Mouse (Mus musculus) layer of hippocampus, adult 11-12 months (tissue): ENCODE data around the gene Grb7.

Experiments
- DNase-seq: peaks from one replicate; pipeline ENCODE4 v3.0.0; 2022; ENCODE audit warnings: low spot score

The Grb7 gene

DNA sequence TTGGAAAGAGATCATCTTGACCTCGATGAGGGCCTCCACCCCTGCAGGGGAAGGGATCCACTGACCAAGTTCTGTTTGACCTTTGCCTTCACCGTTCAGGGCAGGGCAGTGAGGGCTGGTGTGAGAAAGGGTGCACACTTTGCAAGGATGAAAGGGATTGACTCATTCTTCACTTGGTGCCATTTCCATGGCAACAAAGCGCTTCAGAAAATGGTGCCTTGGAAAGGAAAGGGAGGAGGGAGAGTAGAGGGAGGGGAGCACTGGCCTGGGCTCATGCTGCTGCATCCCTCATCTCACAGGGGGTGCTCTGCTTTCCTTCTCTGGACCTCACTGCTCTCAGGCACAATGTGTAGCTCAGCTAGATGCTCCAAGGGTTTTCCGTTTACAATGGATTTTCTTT is 26.5 kb downstream of the Grb7 start:
- DNase-seq = no peak

DNA sequence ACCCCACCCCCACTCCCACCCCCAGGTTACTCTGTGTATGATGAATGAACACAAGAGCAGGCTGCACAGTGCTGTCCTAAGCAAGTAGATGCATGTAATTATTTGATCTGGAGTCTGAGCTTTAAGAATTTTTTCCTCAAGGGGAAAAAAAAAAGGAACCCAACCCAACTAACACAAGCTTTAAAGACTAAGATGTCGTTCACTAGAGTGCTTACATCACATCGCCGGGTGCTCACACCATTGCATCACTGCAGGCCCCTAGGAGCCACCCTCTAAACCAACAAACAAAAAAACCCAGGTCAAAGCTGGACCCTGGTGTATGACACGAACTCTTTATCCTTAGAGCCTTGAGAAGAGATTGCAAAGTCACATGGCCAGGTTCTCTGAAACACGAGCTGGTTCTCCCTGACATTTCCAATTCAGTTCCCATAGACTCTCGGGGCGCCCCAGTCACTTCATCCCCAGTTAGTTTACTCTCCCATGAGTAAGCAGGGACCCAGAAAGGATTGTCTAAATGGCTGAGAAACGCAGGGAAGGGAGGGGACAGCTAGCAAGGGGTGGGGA is 27.8 kb downstream of the Grb7 start:
- no peak for DNase-seq

DNA sequence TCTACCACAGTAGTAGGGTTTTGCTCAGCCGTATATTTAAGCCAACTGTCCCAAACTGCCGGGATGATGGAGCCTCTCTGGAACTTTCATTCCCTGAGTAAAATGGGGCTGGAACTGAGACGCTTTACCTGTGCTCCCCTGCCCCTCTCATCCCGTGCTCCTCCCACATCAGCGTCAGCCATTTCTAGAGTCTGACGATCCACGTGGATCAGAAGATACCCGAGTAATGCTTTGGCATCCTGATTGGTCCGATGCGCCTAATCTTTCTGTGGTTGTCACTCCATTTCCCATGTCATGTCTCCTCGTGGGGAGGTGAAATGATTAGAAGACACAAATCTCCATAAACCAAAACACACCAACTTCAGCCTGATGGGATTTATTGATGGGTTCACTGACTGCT is 28.8 kb downstream of the Grb7 start:
- DNase-seq = no peak

DNA sequence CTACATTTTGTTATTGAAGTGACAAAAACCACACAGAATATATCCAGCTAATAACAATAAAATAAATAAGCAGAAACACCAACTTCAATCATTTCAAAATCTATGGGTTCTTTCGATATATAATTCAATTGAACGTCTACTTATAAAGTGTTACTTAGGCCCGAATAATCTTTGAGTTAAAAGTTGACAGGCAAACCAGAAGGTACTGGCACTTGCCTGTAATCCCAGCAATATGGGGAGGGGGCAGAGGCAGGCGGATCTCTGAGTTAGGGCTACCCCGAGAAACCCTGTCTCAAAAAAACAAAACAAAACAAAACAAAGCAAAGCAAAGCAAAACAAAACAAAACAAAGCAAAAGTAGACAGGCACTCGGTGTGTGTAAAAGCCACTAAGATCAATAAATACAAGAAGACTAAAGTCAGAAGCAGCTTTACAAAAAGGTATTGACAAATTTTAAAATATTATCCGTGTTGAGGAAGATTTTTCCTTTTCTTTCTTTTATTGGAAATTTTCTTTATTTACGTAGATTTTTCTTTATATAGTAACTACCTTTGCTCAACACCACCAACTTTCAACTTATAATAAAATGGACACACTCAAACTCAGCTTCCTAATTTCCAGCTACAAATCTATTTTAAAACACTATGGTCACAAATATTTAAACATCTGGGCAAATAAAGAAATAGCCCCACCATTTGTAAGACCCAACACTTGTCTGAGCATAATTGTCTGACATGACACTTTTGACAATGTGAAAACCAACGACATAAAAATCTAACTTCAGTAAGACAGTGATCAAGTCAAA is 29.6 kb downstream of the Grb7 start:
- no peak for DNase-seq

DNA sequence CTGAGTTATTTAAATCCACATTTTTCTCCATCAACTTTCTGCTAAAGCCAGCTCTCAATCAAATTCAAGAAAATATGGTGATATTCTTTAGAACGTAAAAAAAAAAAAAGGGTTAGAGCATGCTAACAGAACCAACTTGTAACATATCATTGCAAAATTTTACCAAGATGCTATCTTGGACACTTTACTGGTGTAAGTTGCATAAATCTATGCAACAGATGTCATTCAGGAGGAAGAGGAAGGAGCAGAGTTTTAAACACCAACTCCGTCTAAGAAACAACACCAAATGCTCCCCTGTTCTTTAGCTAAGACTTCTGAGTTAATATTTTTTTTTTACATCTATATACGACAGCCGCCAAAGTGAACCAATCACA is 30.2 kb downstream of the Grb7 start:
- no peak for DNase-seq

DNA sequence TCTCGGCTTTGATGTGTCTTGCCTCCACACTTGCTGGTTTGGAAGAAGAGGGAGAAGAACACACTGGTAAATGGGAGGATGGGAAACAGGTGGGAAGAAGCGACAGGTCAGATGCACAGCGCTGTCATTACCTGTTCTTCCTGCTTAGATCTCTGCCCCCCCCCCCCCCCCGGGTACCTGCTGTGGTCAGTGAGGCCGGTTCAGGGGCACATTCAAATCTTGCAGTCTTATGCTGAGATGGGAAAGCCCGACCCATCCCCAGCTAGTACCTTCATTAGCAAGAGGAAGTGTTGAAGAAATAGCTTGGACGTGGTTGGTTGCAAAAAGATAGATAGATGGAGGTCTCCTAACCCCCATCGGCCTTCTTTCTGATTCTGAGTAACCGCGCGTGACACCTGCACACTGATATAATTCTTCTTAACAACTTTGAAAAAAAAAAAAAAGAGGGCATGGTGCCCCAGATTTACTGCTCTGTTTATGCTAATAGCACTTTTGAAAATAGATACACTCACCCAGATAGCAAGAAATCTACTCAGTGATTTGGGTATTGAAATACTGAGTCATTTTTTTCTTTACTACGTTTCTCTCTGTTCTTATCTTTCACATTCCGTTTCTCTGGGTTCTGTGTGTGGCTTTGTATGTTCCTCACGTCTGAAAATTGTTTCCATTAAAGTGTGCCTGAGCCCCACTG is 31.0 kb downstream of the Grb7 start:
- no peak for DNase-seq

DNA sequence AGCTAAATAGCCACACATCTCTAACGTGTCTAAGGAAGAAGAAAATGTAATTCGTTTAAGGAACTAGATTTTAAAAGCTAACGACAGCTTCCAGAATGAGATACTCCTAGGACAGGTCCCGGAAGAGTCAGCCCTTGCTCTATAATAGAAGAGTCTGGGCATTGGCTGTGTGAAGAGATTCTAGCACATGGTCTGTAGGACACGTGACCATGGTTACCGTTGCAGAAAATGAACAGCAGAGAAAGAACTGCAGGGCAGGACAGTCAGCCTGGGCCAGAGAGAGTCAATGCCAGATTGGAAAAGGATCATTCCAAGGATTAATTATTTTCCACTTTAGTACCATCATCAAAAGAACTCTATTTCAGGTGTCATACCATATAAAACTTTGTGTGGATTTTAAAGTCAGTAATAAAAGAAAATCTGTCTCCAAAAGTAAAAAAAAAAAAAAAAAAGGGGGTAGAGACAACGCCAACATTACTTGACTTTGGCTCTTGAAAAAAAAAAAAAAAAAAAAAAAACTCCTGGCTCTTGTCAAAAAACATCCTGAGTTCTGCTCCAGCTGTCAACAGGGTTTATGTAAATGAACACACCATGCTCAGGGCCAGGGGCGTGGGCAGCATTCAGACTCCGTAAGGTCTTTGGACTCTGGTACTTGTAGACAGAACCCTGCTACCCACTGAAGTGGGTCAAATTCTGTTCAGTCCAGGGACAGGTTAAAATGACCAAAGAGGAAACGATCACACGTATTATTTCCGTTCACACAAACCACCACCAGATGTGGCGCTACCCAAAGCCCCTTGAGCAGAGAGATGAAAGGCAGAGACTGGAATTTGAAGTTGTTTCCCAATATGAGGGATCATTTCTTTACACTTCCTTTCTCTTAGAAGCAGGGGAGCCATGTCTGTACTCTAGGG is 33.1 kb downstream of the Grb7 start:
- DNase-seq = no peak

DNA sequence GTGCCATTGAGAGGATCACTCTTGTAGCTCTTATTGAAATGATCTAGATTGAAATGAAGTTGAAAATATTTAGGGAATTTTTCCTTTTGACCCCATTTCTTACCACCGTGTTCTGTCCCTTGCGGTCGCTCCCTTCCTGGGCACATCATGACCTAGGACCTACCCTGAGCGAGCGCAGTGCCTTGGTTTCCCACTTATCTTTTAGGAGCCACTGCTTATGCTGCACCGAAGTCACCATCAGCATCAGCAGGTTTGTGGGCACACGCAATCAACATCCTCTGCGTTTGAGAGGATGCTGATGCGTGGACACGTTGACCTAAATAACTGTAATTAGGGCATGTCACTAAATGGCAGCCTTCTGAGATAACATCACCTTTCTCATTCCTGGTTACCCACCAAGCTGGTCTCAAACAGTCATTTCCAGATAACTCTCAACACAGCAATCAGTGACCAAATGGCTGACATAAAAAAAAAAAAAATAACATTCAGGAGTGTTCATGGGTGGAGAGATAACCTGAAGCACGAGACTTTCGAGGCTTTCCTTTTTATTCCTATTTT is 33.8 kb downstream of the Grb7 start:
- DNase-seq = no peak

DNA sequence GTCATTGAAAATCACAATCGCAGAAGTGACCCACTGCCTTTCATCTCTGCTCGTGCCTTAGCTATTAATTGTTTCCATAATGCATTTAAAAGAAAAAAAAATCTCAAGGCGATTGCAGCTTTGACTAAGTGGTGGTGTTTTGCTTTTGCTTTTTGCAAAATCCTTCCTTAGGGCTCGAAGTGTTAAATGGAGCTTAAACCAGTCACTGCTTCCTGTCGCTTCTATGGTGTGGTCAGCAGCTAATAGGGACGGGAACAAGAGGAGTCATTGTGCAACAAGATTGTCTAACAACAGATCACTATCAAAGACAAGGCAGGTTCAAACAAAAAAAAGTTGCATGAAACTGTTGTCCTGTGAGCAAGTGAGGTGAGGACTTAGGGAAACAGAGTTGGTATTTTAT is 35.0 kb downstream of the Grb7 start:
- no peak for DNase-seq

DNA sequence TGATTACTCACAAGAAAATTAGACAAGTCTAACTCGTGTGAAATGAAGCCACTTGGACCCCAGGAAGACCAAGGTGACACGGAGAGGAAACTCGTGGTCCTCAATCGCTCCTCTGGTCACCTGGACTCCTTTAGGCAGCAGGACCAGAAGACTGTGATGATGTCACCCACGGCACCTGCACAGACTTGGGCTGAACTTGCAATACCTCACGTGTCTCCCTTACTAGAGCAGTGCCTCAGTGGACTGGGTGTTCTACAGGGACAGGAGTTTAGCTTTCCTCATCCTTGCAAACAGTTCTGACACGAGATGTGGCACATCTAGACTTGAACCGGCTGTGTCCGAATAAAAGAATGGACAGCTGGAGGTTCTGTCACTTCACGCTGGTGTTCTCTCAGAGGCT is 35.9 kb downstream of the Grb7 start:
- DNase-seq = no peak

DNA sequence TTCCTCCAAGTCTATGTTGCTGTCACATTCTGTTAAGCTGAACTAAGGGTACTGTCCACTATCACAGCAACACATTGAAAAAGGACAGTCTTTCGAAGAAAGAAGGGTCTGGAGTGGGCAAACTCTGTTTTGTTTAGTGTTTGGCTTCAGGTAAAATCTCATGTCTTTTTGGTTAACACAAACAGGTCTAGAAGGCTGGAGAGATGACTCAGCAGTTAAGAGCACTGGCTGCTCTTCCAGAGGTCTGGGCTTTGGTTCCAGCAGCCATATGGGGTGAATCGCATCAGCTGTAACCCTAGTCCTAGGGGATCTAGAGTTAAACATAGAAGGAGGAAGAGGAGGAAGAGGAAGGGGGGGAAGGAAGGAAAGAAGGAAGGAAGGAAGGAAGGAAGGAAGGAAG is 39.6 kb downstream of the Grb7 start:
- no peak for DNase-seq

DNA sequence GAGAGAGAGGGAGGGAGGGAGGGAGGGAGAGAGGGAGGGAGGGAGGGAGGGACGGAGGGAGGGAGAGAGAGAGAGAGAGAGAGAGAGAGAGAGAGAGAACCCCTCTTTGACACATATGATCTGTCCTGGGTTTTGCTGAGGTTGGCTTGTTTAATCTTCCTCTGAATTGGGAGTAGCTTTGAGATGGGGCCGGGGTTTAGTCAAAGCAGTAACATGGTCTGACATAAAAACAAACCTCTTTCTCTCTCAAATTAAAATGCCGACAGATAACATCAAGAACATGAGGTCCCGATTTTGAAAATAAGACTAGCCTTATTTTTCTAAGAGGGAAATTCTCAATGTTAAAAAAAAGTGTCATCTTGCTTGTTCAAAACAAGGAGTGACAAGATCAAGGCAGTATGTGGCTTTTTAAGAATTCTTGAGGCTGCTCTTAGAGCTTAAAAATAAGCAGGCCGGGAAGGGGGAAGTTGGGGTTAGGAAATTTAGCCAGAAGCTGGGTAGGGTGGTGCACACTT is 41.4 kb downstream of the Grb7 start:
- no peak for DNase-seq

DNA sequence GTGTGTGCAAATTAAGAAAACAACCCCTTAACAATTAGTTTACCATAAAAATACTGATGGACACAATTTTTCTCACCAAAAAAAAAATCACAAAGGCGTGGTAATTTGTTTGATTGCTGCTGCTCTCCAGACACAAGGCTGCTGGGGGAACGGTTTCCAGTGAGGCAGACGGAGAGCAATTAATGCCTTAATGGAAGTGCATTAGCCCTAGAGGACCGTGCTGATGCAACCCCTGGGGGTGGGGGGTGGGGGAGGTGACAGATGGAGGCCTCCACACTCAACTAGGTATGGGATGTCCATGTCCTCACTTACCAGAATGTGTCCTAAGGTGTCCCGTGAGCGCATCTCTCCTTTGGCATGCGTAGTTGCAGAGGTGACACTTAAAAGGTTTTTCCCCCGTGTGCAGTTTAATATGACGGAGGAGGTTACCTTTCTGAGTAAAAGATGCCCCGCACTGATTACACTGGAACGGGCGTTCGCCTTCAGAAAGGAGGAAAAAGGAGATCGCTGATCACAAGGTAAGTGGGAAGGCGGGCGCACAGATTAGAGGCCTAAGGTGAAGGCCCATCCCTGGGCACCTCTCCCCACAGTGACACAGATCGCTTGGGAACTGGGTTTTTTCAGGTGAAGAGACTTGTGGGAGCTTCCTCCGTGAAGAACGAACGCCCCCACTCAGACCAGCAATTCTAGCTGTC is 42.5 kb downstream of the Grb7 start:
- DNase-seq = no peak

DNA sequence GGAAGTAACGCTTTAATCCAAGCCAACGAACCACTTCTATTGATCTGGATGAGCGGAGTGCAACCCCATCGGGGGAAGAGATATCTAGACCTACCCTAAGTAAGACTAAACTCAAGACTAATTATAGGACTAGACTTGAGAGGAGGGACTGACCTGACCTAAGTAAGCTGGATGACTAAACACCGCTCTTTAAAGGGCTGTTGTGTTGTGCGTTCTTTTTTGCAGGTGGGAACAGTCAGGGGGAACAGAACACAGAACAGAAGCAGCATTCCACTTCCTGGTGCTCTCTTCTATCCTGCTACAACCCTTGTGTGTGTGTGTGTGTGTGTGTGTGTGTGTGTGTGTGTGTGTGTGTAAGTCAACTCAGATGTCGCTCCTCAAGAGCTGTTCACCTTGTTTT is 45.4 kb downstream of the Grb7 start:
- DNase-seq = no peak

DNA sequence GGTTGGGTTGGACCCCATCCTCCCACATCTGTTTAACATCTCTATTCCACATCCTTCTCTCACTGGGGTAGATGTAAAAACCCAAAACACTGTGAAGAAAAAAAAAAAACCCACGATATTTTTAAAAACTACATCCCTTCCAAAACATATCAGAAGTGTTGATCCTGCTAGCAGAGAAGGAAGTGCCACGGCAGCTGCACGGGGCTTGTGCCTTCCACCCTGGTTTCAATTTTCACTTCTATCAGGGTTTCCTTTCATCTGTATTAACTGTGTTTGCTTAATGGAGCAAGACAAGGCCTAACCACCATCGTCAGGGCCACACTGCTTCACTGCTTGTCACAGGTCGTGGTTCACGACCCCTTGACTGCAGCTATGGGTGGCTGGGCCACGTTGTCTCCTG is 46.8 kb downstream of the Grb7 start:
- no peak for DNase-seq

DNA sequence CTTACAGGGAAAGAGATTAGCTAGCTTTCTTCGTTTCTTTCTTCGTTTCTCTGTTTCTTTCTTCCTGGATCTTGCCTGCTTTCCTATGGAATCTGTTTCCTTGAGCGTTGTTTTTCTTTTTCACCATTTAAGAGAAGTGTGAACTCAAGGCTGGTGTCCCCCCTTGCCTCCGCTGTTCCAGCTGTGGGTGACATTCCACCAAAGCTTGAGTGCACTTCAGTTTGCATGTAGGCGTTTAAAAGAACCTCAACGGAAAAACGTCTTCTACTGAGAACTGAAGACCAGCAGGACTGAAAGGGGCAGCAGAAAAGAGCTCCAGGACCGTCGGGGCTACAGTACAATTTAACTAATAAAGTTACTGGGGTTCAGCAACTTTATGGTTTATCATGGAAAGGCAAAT is 47.2 kb downstream of the Grb7 start:
- DNase-seq = no peak

DNA sequence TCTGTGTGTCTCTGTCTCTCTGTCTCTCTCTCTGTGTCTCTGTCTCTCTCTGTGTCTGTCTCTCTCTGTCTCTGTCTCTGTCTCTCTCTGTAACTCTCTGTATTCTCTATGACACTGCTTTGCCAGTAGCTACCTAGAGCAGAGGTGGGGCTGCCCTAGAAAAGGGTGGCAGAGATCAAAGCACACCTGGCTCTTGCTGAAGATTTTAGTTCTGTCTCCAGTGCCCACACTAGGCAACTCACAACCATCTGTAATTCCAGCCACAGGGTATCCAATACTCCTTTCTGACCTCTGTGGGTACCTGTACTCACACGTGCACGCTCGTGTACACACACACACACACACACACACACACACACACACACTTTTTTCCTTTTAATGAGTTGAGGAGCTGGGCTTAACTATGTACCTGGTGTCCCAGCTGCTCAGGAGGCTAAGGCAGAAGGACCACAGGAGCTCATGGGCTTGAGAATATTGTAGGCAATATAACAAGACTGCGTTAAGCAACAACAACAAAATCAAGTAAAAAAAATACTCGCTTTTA is 49.1 kb downstream of the Grb7 start:
- DNase-seq = no peak

DNA sequence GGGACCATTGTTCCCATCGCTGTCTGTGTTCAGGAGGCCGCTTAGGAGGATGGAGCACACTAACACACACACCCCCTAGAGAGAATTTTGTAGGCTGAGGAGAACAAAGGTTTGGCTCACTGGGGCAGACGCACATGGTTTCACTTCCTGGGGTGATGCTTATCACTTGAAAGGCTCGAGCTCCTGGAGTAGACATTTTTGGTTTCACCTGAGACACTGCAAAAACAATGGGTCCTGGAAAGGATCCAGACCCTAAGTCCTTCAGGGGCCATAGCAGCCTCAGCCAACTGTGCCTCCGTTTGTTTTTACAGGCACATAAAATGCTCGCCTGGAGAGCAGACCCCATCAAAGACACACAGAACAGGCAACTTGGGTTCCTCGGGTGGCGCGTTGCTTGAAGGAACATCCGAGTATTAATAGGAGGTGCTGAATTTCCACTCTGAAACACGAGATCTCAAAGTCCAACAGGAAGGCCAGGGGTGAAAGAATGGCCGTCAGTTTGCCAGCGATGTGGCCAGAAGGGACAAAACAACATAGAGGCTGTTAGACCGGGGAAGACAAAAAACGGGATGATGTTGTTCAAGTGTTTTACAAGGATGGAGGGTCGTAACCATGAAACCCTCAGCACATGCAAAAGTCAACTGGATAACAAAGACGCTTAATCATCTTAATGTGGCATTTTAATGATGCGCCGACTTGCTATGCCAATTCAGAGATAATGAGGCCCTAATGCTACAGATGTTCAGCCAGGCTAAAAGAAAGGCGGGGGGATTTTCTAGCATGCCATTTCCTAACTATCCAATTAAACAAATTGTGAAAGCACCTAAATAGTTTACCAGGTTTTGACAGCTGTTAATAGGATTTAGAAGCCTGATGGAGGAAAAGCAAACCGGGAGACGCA is 51.4 kb downstream of the Grb7 start:
- no peak for DNase-seq

DNA sequence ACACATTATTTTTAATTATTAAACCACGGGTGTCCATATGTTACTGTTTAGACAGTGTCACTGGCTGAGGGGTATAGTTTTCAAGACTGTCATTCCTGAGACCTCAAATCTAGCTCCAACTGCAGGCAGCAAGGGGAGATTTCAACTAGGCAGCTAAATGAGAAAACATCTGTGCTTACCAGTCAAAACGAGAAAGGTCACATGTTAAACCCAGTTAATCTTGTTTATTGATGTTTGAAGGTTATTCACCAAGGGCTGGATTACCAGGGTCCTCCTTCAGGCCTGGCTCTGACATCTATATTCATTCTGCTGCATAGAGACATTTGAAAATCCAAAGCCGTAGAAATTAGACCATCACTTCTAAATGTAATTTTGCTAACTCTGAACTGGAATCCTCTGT is 58.7 kb downstream of the Grb7 start:
- DNase-seq = no peak
